Mouse (Mus musculus): ENCODE measurements around the gene Serac1. TPM values are rescaled to one million over a fixed set of nuclear protein-coding genes. Genes with fewer than 3 reads are reported as not detected.

The Serac1 gene
- polyA plus RNA-seq, 1 experiment: 7.0 TPM

DNA sequence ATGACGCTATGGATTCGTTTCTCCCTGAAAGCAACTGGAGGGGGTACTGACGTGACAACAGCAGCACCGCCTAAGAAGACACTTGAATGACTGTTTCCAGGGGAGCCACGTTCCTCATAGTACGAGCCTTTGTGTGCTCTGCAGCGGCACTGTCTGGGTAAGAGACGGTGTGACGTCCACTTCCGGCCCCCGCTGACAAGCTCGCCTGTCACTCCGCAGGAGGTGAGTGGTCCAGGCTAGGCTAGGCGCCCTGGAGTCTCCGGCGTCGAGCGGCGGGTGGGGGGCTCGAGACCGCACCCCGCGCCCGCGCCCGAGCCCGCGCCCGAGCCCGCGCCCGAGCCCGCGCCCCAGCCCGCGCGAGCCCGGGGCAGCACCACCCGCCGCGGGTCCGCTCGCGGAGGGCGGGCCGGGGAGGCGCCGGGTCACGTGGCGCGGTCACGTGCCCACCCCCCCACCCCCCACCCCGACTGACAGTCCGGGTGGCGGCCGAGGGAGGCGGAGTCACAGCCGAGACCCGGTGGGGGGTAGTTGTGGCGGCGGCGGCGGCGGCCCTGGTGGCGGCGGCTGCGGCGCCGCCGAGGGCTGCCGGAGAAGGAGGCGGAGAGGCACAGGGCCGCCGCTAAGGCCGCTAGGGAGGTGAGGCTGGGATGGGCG is 26.9 kb upstream of the Serac1 start, which contains the start of gene Tulp4:
Tulp4 (plus strand) TSS at position 77 of the 654 bp plus-strand sequence.
- peaks cover 4% of the 10 kb centered on the region for H3K4me1 ChIP-seq (replicated peaks; ENCODE audit: control insufficient read depth, insufficient read depth, low read length)
- no peaks in the 10 kb centered on the region for H3K27me3 ChIP-seq (ENCODE audit: control insufficient read depth, insufficient read depth, low read length)
- WGBS: 1% methylated on average over 73 of the region's 76 CpGs
- H3K27ac ChIP-seq (ENCODE audit: control insufficient read depth, insufficient read depth, low read length): peak within 1 kb of the TSS; percentile 13; the same call in 1 of the 2 replicates
- TF ChIP-seq POLR2A (IDR thresholded peaks at IDR 0.05; ENCODE audit: control insufficient read depth, extremely low read depth, insufficient read depth, low read length, poor library complexity) (peak; percentile 75), CTCF (IDR thresholded peaks at IDR 0.05; ENCODE audit: borderline replicate concordance, control insufficient read depth, extremely low read depth, insufficient read depth, low read length, poor library complexity) (no peak)
- no peaks in the 10 kb centered on the region for H3K36me3 ChIP-seq (ENCODE audit: control insufficient read depth, insufficient read depth, low read length)
- DNase-seq: peak; percentile 83
- peak within 1 kb of the TSS; percentile 56 for H3K4me3 ChIP-seq (ENCODE audit: control insufficient read depth, insufficient read depth, low read length)

DNA sequence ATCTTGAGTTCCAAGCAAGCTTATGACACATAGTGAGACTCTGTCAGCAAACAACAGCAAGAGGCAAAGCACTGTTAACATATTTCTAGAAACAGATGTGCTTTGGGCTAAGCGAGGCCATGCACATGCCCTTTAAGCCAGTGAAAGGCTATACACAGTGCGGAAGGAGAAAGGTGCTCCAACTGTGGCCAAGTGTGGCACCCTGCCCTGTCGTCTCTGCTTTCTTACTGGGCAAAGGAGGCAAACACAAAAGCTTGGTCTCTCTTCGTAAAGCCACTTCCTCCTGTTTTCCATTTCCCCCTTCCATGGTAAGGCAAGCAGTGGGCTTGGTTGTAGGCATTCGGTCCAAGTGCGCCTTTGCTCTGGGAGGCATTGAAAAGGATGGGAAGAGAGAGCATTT is 24.0 kb upstream of the Serac1 start:
- WGBS: 65% methylated on average over 6 of the region's 6 CpGs
- Histone ChIP-seq H3K27ac (ENCODE audit: control insufficient read depth, insufficient read depth, low read length) (no peak overlapping the region), H3K4me3 (ENCODE audit: control insufficient read depth, insufficient read depth, low read length) (no peak overlapping the region), H3K27me3 (ENCODE audit: control insufficient read depth, insufficient read depth, low read length) (no peaks in the 10 kb centered on the region), H3K4me1 (replicated peaks; ENCODE audit: control insufficient read depth, insufficient read depth, low read length) (peaks cover 4% of the 10 kb centered on the region), H3K36me3 (ENCODE audit: control insufficient read depth, insufficient read depth, low read length) (no peaks in the 10 kb centered on the region)
- no peak for DNase-seq
- TF ChIP-seq CTCF (IDR thresholded peaks at IDR 0.05; ENCODE audit: borderline replicate concordance, control insufficient read depth, extremely low read depth, insufficient read depth, low read length, poor library complexity): no peak
- no peak for TF ChIP-seq POLR2A (IDR thresholded peaks at IDR 0.05; ENCODE audit: control insufficient read depth, extremely low read depth, insufficient read depth, low read length, poor library complexity)

DNA sequence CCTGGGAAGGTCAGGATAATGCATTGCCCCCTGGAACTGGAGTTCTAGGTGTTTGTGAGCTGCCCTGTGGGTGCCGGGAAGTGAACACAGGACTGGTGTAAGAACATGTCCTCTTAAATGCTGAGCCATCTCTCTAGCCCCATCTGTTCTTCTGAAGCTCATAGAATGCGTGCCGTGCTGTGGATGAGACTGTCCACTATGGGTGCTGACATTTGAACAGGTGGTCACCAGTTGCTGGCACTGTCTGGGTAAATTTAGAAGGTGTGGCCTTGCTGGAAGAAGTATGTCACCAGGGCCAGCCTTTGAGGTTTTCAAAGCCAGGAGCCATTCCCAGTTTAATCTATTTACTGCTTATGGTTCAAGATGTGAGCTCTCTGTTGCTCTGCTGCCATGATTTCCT is 22.7 kb upstream of the Serac1 start:
- Histone ChIP-seq H3K27ac (ENCODE audit: control insufficient read depth, insufficient read depth, low read length) (no peak overlapping the region), H3K4me3 (ENCODE audit: control insufficient read depth, insufficient read depth, low read length) (no peak overlapping the region), H3K36me3 (ENCODE audit: control insufficient read depth, insufficient read depth, low read length) (no peaks in the 10 kb centered on the region), H3K4me1 (replicated peaks; ENCODE audit: control insufficient read depth, insufficient read depth, low read length) (peaks cover 2% of the 10 kb centered on the region), H3K27me3 (ENCODE audit: control insufficient read depth, insufficient read depth, low read length) (no peaks in the 10 kb centered on the region)
- TF ChIP-seq POLR2A (IDR thresholded peaks at IDR 0.05; ENCODE audit: control insufficient read depth, extremely low read depth, insufficient read depth, low read length, poor library complexity): no peak
- TF ChIP-seq CTCF (IDR thresholded peaks at IDR 0.05; ENCODE audit: borderline replicate concordance, control insufficient read depth, extremely low read depth, insufficient read depth, low read length, poor library complexity): no peak
- DNase-seq: no peak
- 95% methylated on average over 3 of the region's 3 CpGs for WGBS

DNA sequence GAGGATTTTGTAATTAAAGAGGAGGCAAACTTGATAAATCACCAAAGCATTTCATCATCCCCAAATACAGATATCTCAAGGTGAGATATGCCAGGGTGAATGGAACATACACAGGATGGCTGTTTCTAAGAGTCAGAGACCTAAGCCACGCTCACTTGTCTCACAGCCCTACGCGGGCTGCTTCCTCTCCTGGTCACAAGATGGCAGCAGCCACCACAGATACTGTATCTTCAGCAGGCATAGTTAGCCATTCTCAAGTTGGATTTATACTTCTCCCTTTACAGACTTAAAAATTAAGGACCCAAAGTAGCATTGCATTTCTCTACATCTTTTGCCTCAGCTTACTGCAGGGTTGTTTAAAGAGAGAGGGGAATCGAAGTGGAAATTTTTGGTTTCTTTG is 18.3 kb upstream of the Serac1 start:
- Histone ChIP-seq H3K36me3 (ENCODE audit: control insufficient read depth, insufficient read depth, low read length) (no peaks in the 10 kb centered on the region), H3K4me1 (replicated peaks; ENCODE audit: control insufficient read depth, insufficient read depth, low read length) (no peaks in the 10 kb centered on the region), H3K27me3 (ENCODE audit: control insufficient read depth, insufficient read depth, low read length) (no peaks in the 10 kb centered on the region), H3K27ac (ENCODE audit: control insufficient read depth, insufficient read depth, low read length) (no peak overlapping the region), H3K4me3 (ENCODE audit: control insufficient read depth, insufficient read depth, low read length) (no peak overlapping the region)
- 45% methylated on average over 4 of the region's 4 CpGs for WGBS
- DNase-seq: peak; percentile 68
- TF ChIP-seq CTCF (IDR thresholded peaks at IDR 0.05; ENCODE audit: borderline replicate concordance, control insufficient read depth, extremely low read depth, insufficient read depth, low read length, poor library complexity) (peak; percentile 55; the same call in 1 of the 2 replicates), POLR2A (IDR thresholded peaks at IDR 0.05; ENCODE audit: control insufficient read depth, extremely low read depth, insufficient read depth, low read length, poor library complexity) (no peak)

DNA sequence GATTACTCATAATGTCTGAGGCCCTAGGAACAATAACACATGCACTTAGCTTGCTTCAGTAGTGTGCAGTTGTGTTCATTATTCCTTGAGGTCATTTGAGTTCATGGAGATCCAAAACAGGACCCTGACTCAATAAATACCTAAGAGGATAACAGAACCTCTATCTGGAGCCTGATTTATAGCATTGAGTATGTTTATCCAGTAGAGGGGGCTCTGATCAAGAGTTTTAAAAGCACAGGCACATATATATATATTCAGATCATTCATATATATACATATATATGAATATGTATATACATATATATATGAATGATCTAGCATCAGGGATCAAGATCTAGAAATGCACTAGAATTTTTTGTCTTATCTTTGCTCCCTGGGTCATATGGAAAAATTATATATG is 16.0 kb upstream of the Serac1 start:
- no peak for DNase-seq
- H3K4me1 ChIP-seq (replicated peaks; ENCODE audit: control insufficient read depth, insufficient read depth, low read length): no peaks in the 10 kb centered on the region
- no peaks in the 10 kb centered on the region for H3K27me3 ChIP-seq (ENCODE audit: control insufficient read depth, insufficient read depth, low read length)
- no peaks in the 10 kb centered on the region for H3K36me3 ChIP-seq (ENCODE audit: control insufficient read depth, insufficient read depth, low read length)
- TF ChIP-seq POLR2A (IDR thresholded peaks at IDR 0.05; ENCODE audit: control insufficient read depth, extremely low read depth, insufficient read depth, low read length, poor library complexity) (no peak), CTCF (IDR thresholded peaks at IDR 0.05; ENCODE audit: borderline replicate concordance, control insufficient read depth, extremely low read depth, insufficient read depth, low read length, poor library complexity) (no peak)
- no peak overlapping the region for H3K4me3 ChIP-seq (ENCODE audit: control insufficient read depth, insufficient read depth, low read length)
- no peak overlapping the region for H3K27ac ChIP-seq (ENCODE audit: control insufficient read depth, insufficient read depth, low read length)

DNA sequence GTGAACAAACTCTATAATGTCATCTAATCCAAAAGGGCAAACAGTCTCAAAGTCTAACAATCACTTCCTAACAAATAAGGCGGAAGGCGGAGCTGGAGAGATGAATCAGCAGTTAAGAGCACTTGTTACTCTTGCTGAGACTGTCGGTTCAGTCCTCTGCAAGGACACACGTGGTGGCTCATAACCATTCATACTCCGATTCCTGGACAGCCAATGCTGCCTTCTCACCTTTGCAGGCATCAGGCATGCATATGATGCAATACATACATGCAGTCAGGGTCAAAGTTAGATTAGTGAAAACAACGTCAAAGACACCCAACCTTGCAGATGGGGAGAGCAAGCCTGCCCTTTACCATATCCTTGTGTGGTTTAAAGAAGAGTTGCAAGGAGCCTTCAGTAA is 12.1 kb upstream of the Serac1 start:
- no peak for TF ChIP-seq POLR2A (IDR thresholded peaks at IDR 0.05; ENCODE audit: control insufficient read depth, extremely low read depth, insufficient read depth, low read length, poor library complexity)
- no peak for TF ChIP-seq CTCF (IDR thresholded peaks at IDR 0.05; ENCODE audit: borderline replicate concordance, control insufficient read depth, extremely low read depth, insufficient read depth, low read length, poor library complexity)
- WGBS: 93% methylated on average over 6 of the region's 6 CpGs
- H3K4me1 ChIP-seq (replicated peaks; ENCODE audit: control insufficient read depth, insufficient read depth, low read length): no peaks in the 10 kb centered on the region
- no peak overlapping the region for H3K27ac ChIP-seq (ENCODE audit: control insufficient read depth, insufficient read depth, low read length)
- DNase-seq: no peak
- H3K27me3 ChIP-seq (ENCODE audit: control insufficient read depth, insufficient read depth, low read length): no peaks in the 10 kb centered on the region
- no peak overlapping the region for H3K4me3 ChIP-seq (ENCODE audit: control insufficient read depth, insufficient read depth, low read length)
- no peaks in the 10 kb centered on the region for H3K36me3 ChIP-seq (ENCODE audit: control insufficient read depth, insufficient read depth, low read length)
